Mouse (Mus musculus): ENCODE measurements around the gene Lamc1.

DNA sequence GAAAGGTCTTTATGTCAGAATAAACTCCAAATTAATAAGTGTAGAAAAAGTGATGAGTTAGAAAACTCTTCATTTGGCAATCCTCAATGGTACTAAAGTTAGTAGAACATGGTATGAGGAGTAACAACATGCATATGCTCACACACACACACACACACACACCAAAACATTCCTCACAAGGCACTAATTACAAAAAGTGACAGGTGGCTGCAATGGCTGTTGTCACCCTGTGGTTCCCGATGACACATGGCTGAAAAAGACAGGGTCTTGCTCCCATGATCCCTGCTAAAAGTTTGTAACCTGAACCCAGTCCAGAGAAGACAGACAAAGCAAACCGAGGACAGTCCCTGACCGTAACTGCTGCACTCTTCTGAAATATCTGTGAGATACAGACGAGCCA is 121.6 kb downstream of the Lamc1 start:
- TF ChIP-seq CTCF (IDR thresholded peaks at IDR 0.05; ENCODE audit: borderline replicate concordance, control insufficient read depth, extremely low read depth, insufficient read depth, low read length, poor library complexity) (no peak), POLR2A (IDR thresholded peaks at IDR 0.05; ENCODE audit: control insufficient read depth, extremely low read depth, insufficient read depth, low read length, poor library complexity) (no peak)

Data from thymus, adult 2 months (tissue).